Mouse (Mus musculus) forebrain, embryonic 10.5 days (tissue): ENCODE data around the gene Dpp6. TPM values are rescaled to one million over a fixed set of nuclear protein-coding genes. Genes with fewer than 3 reads are reported as not detected.

Source experiments
- DNase-seq: peaks from one replicate; pipeline ENCODE4 v3.0.0-alpha.2; 2017; ENCODE audit warnings: low spot score; ENCODE audit errors: extremely low spot score
- H3K27ac ChIP-seq: fragments of 300-500 bp; sonication (generic); 2 replicates; pipeline ENCODE4 v1.5.1; 2016; ENCODE audit warnings: mild to moderate bottlenecking
- H3K27me3 ChIP-seq: fragments of 300-500 bp; sonication (generic); 2 replicates; pipeline ENCODE4 v1.6.1; 2016; ENCODE audit warnings: mild to moderate bottlenecking; ENCODE audit not compliant: poor library complexity, severe bottlenecking
- H3K36me3 ChIP-seq: fragments of 300-500 bp; sonication (generic); replicated peaks from 2 replicates; pipeline ENCODE4 v1.6.1; 2016; ENCODE audit warnings: mild to moderate bottlenecking, moderate library complexity
- H3K4me1 ChIP-seq: fragments of 300-500 bp; sonication (generic); 2 replicates; pipeline ENCODE4 v1.6.1; 2016
- H3K4me3 ChIP-seq: fragments of 300-500 bp; sonication (generic); 2 replicates; pipeline ENCODE4 v1.5.1; 2016; ENCODE audit warnings: mild to moderate bottlenecking, moderate library complexity
- H3K9me3 ChIP-seq: fragments of 300-500 bp; sonication (generic); 2 replicates; pipeline ENCODE4 v1.6.1; 2016; ENCODE audit warnings: mild to moderate bottlenecking, moderate library complexity
- WGBS: fragments of 180-500 bp; shearing (Covaris S2); methylation state at CpG from one replicate; pipeline ENCODE4 v1.1.7; 2016; 5-methylcytosine and 5-hydroxymethylcytosine counted together
- polyA plus RNA-seq: library from polyadenylated mRNA; unstranded; fragments of >200 nt; fragmentation: Nextera tagmentation; extraction: Ambion mirVana; gene quantifications from 2 replicates; pipeline ENCODE4 v1.2.1, GENCODE M21; 2016

The Dpp6 gene
- polyA plus RNA-seq, 1 experiment from 2014 or later = 2.9 TPM

DNA sequence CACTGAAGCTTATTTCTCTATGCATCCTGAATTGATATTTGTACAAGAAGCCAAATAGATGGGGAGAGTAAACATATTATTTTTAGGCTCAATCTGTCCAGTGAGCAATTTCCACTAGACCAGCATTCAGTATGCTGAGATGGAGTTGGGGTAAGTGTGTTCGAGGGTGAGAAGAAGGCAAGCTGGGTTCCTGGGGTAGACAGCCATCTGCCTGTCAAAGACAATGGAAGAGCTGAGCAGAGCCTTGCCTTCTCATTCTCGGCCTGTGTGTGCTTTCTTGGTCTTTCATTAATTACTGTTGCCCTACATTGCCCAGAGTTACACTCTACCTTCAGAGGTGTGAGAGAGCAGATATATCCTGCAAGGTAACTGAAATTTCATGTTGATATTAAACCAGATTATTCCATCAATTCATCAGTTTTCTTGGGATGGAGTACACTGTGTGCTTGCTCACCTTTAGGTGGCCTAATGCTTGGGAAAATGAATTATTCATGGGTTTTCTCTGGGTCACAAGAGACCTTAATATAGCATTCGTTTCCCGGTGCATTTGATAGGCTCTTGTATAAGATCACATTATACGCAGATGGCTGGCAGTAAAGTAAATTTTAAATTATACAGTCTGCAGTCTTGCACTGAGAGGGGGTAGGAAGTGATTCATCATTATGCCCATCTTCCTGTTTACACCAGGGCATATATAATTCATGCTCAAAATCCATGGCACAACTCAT is 374.4 kb downstream of the Dpp6 start:
- Histone ChIP-seq H3K4me3 (no peak overlapping the region), H3K27me3 (no peaks in the 10 kb centered on the region), H3K27ac (no peak overlapping the region), H3K4me1 (no peaks in the 10 kb centered on the region), H3K9me3 (no peaks in the 10 kb centered on the region), H3K36me3 (no peaks in the 10 kb centered on the region)
- DNase-seq = no peak
- WGBS = 86% methylated on average over 5 of the region's 5 CpGs

DNA sequence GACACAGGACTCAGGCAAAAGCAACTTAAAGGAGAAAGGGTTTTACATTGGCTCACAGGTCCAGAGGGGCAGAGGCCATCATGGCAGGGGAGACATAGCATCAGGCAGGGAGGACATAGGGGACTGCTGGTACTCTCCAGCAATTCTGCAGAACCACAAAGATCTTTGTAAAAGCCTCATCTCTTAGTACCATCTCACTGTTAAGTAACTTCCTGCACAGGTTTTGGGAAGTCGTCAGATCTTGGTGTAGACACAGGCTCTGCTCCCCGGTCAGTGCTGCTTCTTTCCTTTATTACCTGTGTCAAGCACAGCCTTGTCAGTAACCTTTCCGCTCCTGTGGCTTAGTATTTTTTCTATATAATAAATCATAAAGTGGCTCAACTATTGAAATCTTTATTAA is 377.2 kb downstream of the Dpp6 start:
- DNase-seq = no peak
- no peak overlapping the region for H3K4me3 ChIP-seq
- no peaks in the 10 kb centered on the region for H3K9me3 ChIP-seq
- H3K4me1 ChIP-seq = no peaks in the 10 kb centered on the region
- WGBS = 89% methylated on average over 3 of the region's 3 CpGs
- no peaks in the 10 kb centered on the region for H3K36me3 ChIP-seq
- H3K27ac ChIP-seq = no peak overlapping the region
- H3K27me3 ChIP-seq = no peaks in the 10 kb centered on the region

DNA sequence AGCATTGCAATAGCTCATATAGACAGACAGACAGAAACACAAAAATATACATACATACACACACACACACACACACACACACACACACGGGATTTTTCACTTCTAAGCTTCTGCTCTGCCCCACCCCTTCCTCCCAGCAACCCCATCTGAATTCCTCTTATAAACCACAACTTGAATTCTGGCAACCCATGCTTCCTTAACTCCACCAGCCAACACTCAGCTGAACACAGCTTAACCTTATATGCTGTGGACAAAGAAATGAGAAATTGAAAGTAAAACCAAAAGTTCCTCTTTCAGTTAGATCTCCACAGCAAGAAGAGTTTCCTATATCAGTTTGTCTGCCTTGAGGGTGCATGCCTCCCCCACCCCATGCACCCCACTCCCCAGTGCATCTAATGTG is 378.0 kb downstream of the Dpp6 start:
- Histone ChIP-seq H3K27me3 (no peaks in the 10 kb centered on the region), H3K36me3 (no peaks in the 10 kb centered on the region), H3K9me3 (no peaks in the 10 kb centered on the region), H3K4me1 (no peaks in the 10 kb centered on the region), H3K4me3 (no peak overlapping the region), H3K27ac (no peak overlapping the region)
- WGBS = 91% methylated on average over 1 of the region's 1 CpGs
- no peak for DNase-seq

GRCm38 (mm10) chr5:27200581-27201341 is 383.8 kb downstream of the Dpp6 start:
- Histone ChIP-seq H3K27ac (no peak overlapping the region), H3K9me3 (no peaks in the 10 kb centered on the region), H3K4me1 (0 out of 2 replicates have a peak, but pooled peaks cover 4% of the 10 kb centered on the region), H3K36me3 (no peaks in the 10 kb centered on the region), H3K27me3 (no peaks in the 10 kb centered on the region), H3K4me3 (no peak overlapping the region)
- DNase-seq = no peak
- WGBS = 60% methylated on average over 2 of the region's 2 CpGs

DNA sequence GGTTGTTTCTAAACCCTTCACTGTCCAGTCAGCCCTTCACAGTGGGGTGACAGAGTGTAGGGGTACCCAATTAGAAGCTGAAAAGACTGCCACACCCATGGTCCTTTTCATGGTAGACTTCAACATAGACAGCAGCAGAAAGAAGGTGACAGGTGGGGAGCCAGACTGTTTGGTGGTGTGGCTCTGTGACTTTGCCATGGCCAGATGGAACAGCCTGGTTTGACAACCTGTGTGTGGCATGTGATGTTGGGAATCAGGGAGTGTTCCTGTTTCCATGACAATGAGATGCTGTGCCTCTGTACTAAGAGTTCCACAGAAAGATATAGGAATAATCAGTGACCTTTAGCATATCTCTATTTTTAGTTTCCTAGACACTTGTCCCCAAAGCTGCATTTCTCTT is 386.1 kb downstream of the Dpp6 start:
- Histone ChIP-seq H3K9me3 (no peaks in the 10 kb centered on the region), H3K4me3 (no peak overlapping the region), H3K4me1 (0 out of 2 replicates have a peak, but pooled peaks cover 4% of the 10 kb centered on the region), H3K36me3 (no peaks in the 10 kb centered on the region), H3K27ac (no peak overlapping the region), H3K27me3 (no peaks in the 10 kb centered on the region)
- DNase-seq = no peak

- Histone ChIP-seq H3K4me3 (no peak overlapping the region), H3K4me1 (0 out of 2 replicates have a peak, but pooled peaks cover 4% of the 10 kb centered on the region), H3K27me3 (no peaks in the 10 kb centered on the region), H3K9me3 (no peaks in the 10 kb centered on the region), H3K36me3 (no peaks in the 10 kb centered on the region), H3K27ac (no peak overlapping the region)
- 74% methylated on average over 3 of the region's 3 CpGs for WGBS
- no peak for DNase-seq
These were observed 387.7 kb downstream of the Dpp6 start for GRCm38 (mm10) chr5:27204721-27205120.

- DNase-seq = no peak
- no peaks in the 10 kb centered on the region for H3K9me3 ChIP-seq
- no peak overlapping the region for H3K4me3 ChIP-seq
- H3K27ac ChIP-seq = no peak overlapping the region
- 0 out of 2 replicates have a peak, but pooled peaks cover 4% of the 10 kb centered on the region for H3K4me1 ChIP-seq
- WGBS = 91% methylated on average over 2 of the region's 2 CpGs
- H3K36me3 ChIP-seq = no peaks in the 10 kb centered on the region
- no peaks in the 10 kb centered on the region for H3K27me3 ChIP-seq
These were observed 388.8 kb downstream of the Dpp6 start for GRCm38 (mm10) chr5:27205754-27206153.

GRCm38 (mm10) chr5:27206213-27206612 is 389.2 kb downstream of the Dpp6 start:
- Histone ChIP-seq H3K27ac (no peak overlapping the region), H3K4me3 (no peak overlapping the region), H3K36me3 (no peaks in the 10 kb centered on the region), H3K4me1 (0 out of 2 replicates have a peak, but pooled peaks cover 4% of the 10 kb centered on the region), H3K9me3 (no peaks in the 10 kb centered on the region), H3K27me3 (no peaks in the 10 kb centered on the region)
- DNase-seq = no peak
- WGBS = 91% methylated on average over 7 of the region's 7 CpGs

DNA sequence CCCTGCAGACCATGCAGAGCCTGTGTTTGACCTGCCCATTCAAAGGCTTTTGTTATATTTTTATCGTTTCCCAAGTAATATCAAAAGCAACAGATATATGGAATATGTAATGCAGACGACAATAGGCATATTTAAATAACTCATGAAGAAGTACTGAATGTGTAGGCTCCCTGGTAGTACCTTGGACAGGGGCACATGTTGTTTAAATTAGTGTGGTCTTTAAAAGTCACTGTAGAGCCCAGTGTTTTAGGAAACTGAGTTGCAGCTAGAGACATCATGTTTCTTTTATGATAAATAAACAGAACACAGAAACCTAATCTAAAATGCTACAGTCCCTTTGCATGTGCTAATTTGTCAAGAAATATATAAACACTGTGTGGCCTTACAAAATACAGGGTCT is 403.1 kb downstream of the Dpp6 start:
- no peak overlapping the region for H3K4me3 ChIP-seq
- H3K27ac ChIP-seq = no peak overlapping the region
- H3K4me1 ChIP-seq = no peaks in the 10 kb centered on the region
- 84% methylated on average over 2 of the region's 2 CpGs for WGBS
- H3K36me3 ChIP-seq = no peaks in the 10 kb centered on the region
- H3K9me3 ChIP-seq = no peaks in the 10 kb centered on the region
- no peaks in the 10 kb centered on the region for H3K27me3 ChIP-seq
- no peak for DNase-seq

GRCm38 (mm10) chr5:27242078-27242477 is 425.1 kb downstream of the Dpp6 start:
- Histone ChIP-seq H3K27ac (no peak overlapping the region), H3K4me1 (no peaks in the 10 kb centered on the region), H3K9me3 (no peaks in the 10 kb centered on the region), H3K36me3 (no peaks in the 10 kb centered on the region), H3K4me3 (no peak overlapping the region), H3K27me3 (no peaks in the 10 kb centered on the region)
- no peak for DNase-seq
- 90% methylated on average over 3 of the region's 3 CpGs for WGBS

DNA sequence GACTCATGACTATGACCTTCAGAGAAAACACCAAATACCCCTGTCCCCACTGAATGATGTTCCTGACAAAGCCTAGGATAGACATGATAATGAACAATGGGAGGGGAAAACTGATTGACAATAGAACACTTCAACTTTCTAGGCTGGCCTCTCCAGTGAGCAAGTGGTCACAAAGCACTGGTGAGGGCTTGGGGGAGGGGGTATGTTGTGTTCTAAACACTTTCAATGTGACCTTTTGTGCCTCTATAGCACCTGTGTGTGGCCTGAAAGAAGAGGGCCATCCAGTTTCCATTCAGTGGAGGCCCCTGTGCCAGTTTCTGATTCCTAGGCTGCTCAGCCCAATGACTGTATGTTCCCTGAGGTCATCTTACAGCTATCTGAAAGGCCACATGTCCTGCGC is 426.2 kb downstream of the Dpp6 start:
- no peak overlapping the region for H3K4me3 ChIP-seq
- no peaks in the 10 kb centered on the region for H3K36me3 ChIP-seq
- no peaks in the 10 kb centered on the region for H3K27me3 ChIP-seq
- H3K4me1 ChIP-seq = no peaks in the 10 kb centered on the region
- WGBS = 89% methylated on average over 1 of the region's 1 CpGs
- H3K27ac ChIP-seq = no peak overlapping the region
- no peak for DNase-seq
- H3K9me3 ChIP-seq = no peaks in the 10 kb centered on the region

- DNase-seq = no peak
- H3K36me3 ChIP-seq = no peaks in the 10 kb centered on the region
- 88% methylated on average over 3 of the region's 3 CpGs for WGBS
- no peak overlapping the region for H3K27ac ChIP-seq
- no peak overlapping the region for H3K4me3 ChIP-seq
- H3K27me3 ChIP-seq = no peaks in the 10 kb centered on the region
- peaks cover 7% of the 10 kb centered on the region; the same call in 1 of the 2 replicates for H3K4me1 ChIP-seq
- H3K9me3 ChIP-seq = no peaks in the 10 kb centered on the region
These were observed 430.8 kb downstream of the Dpp6 start for GRCm38 (mm10) chr5:27247793-27248192.

- no peak for DNase-seq
- Histone ChIP-seq H3K9me3 (no peaks in the 10 kb centered on the region), H3K4me1 (peaks cover 7% of the 10 kb centered on the region; the same call in 1 of the 2 replicates), H3K4me3 (no peak overlapping the region), H3K36me3 (no peaks in the 10 kb centered on the region), H3K27me3 (no peaks in the 10 kb centered on the region), H3K27ac (no peak overlapping the region)
- 74% methylated on average over 2 of the region's 2 CpGs for WGBS
These were observed 431.7 kb downstream of the Dpp6 start for GRCm38 (mm10) chr5:27248685-27249084.
